Mouse (Mus musculus): ENCODE results near the gene Slc25a33.

Slc25a33 gene

GRCm38 (mm10) chr4:149744119-149744518 lies 30.0 kb downstream of the Slc25a33 start:
- TF ChIP-seq GATA4 (IDR thresholded peaks at IDR 0.05; ENCODE audit: insufficient replicate concordance, low read length), result no peak

- TF ChIP-seq GATA4 (IDR thresholded peaks at IDR 0.05; ENCODE audit: insufficient replicate concordance, low read length), result no peak
These were observed 32.0 kb downstream of the Slc25a33 start for GRCm38 (mm10) chr4:149742011-149742530.

- no peak for TF ChIP-seq GATA4 (IDR thresholded peaks at IDR 0.05; ENCODE audit: insufficient replicate concordance, low read length)
These were observed 33.8 kb downstream of the Slc25a33 start for GRCm38 (mm10) chr4:149740301-149740700.

- TF ChIP-seq GATA4 (IDR thresholded peaks at IDR 0.05; ENCODE audit: insufficient replicate concordance, low read length), result no peak
These were observed 34.6 kb downstream of the Slc25a33 start for GRCm38 (mm10) chr4:149739478-149739877.

- no peak for TF ChIP-seq GATA4 (IDR thresholded peaks at IDR 0.05; ENCODE audit: insufficient replicate concordance, low read length)
These were observed 36.4 kb downstream of the Slc25a33 start, which contains the start of gene Tmem201 for GRCm38 (mm10) chr4:149737383-149738324. Tmem201 (minus strand) TSS chr4:149738044.

GRCm38 (mm10) chr4:149736581-149736980 lies 37.5 kb downstream of the Slc25a33 start:
- TF ChIP-seq GATA4 (IDR thresholded peaks at IDR 0.05; ENCODE audit: insufficient replicate concordance, low read length), result no peak

- no peak for TF ChIP-seq GATA4 (IDR thresholded peaks at IDR 0.05; ENCODE audit: insufficient replicate concordance, low read length)
These were observed 38.3 kb downstream of the Slc25a33 start for GRCm38 (mm10) chr4:149735624-149736250.

GRCm38 (mm10) chr4:149734730-149735475 lies 39.2 kb downstream of the Slc25a33 start:
- no peak for TF ChIP-seq GATA4 (IDR thresholded peaks at IDR 0.05; ENCODE audit: insufficient replicate concordance, low read length)

- TF ChIP-seq GATA4 (IDR thresholded peaks at IDR 0.05; ENCODE audit: insufficient replicate concordance, low read length), result no peak
These were observed 39.8 kb downstream of the Slc25a33 start for GRCm38 (mm10) chr4:149734246-149734645.

- no peak for TF ChIP-seq GATA4 (IDR thresholded peaks at IDR 0.05; ENCODE audit: insufficient replicate concordance, low read length)
These were observed 40.3 kb downstream of the Slc25a33 start for GRCm38 (mm10) chr4:149733748-149734147.

GRCm38 (mm10) chr4:149732800-149733199 lies 41.3 kb downstream of the Slc25a33 start:
- TF ChIP-seq GATA4 (IDR thresholded peaks at IDR 0.05; ENCODE audit: insufficient replicate concordance, low read length), result no peak

- TF ChIP-seq GATA4 (IDR thresholded peaks at IDR 0.05; ENCODE audit: insufficient replicate concordance, low read length), result no peak
These were observed 41.8 kb downstream of the Slc25a33 start for GRCm38 (mm10) chr4:149732313-149732712.

- no peak for TF ChIP-seq GATA4 (IDR thresholded peaks at IDR 0.05; ENCODE audit: insufficient replicate concordance, low read length)
These were observed 43.2 kb downstream of the Slc25a33 start for GRCm38 (mm10) chr4:149730827-149731226.

GRCm38 (mm10) chr4:149728810-149729209 lies 45.3 kb downstream of the Slc25a33 start:
- TF ChIP-seq GATA4 (IDR thresholded peaks at IDR 0.05; ENCODE audit: insufficient replicate concordance, low read length), result no peak

GRCm38 (mm10) chr4:149727636-149728035 lies 46.4 kb downstream of the Slc25a33 start:
- TF ChIP-seq GATA4 (IDR thresholded peaks at IDR 0.05; ENCODE audit: insufficient replicate concordance, low read length), result no peak
